Mouse (Mus musculus) forebrain, embryonic 16.5 days (tissue): Measurements from ENCODE around the gene Col25a1. TPM values are rescaled to one million over a fixed set of nuclear protein-coding genes. Genes with fewer than 3 reads are reported as not detected.

Experiments used
- ATAC-seq: fragments of 200-750 bp; cut with Nextera tagmentation; 2 replicates; pipeline ENCODE4 v1.8.0; 2017; ENCODE audit warnings: mild to moderate bottlenecking, moderate library complexity
- H3K27ac ChIP-seq: fragments of 300-500 bp; sonication (generic); 2 replicates; pipeline ENCODE4 v1.5.1; 2014; ENCODE audit warnings: low read length, control low read depth
- H3K27me3 ChIP-seq: fragments of 300-500 bp; sonication (generic); replicated peaks from 2 replicates; pipeline ENCODE4 v1.6.1; 2014; ENCODE audit warnings: low read length; ENCODE audit not compliant: control insufficient read depth, insufficient read depth
- H3K36me3 ChIP-seq: fragments of 300-500 bp; sonication (generic); 2 replicates; pipeline ENCODE4 v1.6.1; 2014; ENCODE audit not compliant: control insufficient read depth, insufficient read depth
- H3K4me1 ChIP-seq: fragments of 300-500 bp; sonication (generic); replicated peaks from 2 replicates; pipeline ENCODE4 v1.6.1; 2014; ENCODE audit warnings: low read length; ENCODE audit not compliant: control insufficient read depth, insufficient read depth
- H3K4me2 ChIP-seq: fragments of 300-500 bp; sonication (generic); 2 replicates; pipeline ENCODE4 v1.6.1; 2014; ENCODE audit warnings: mild to moderate bottlenecking, low read length, control low read depth
- H3K4me3 ChIP-seq: fragments of 300-500 bp; sonication (generic); replicated peaks from 2 replicates; pipeline ENCODE4 v1.5.1; 2014; ENCODE audit warnings: mild to moderate bottlenecking, low read length, control low read depth
- H3K9ac ChIP-seq: fragments of 300-500 bp; sonication (generic); replicated peaks from 2 replicates; pipeline ENCODE4 v1.6.1; 2014; ENCODE audit warnings: low read depth, low read length, control low read depth
- H3K9me3 ChIP-seq: fragments of 300-500 bp; sonication (generic); 2 replicates; pipeline ENCODE4 v1.6.1; 2016; ENCODE audit warnings: low read length; ENCODE audit not compliant: control insufficient read depth
- WGBS: fragments of 180-500 bp; shearing (Covaris S2); extraction: QIAGEN DNeasy Blood & Tissue Kit; methylation state at CpG from one replicate; pipeline ENCODE4 v1.1.7; 2014; 5-methylcytosine and 5-hydroxymethylcytosine counted together
- polyA plus RNA-seq: library from polyadenylated mRNA; unstranded; fragments of >200 nt; fragmentation: Nextera tagmentation; extraction: Ambion mirVana; gene quantifications from 2 replicates; pipeline ENCODE4 v1.2.1, GENCODE M21; 2015

Col25a1 gene
- polyA plus RNA-seq, 1 experiment from 2014 or later: 6.3 TPM

DNA sequence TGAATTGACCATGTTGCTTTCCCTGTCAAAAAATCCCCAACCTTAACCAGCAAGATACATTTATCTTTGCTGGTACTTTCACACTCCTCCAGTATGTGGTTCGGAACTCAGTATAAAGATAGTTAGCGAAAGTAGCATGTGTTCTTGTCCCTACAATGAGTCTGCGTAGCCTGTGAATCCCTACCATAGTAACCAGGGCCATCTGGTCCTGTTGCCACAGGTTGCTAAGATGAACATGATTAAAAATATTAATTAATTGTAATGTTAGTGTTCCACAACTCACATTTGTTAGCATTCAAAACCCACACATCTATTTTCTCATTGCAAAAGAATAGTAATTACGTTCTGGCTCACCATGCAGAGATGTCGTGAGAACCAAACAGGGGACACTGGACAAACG lies 434.3 kb downstream of the Col25a1 start:
- no peaks in the 10 kb centered on the region for H3K4me1 ChIP-seq
- no peak overlapping the region for H3K9ac ChIP-seq
- WGBS: 90% methylated on average over 6 of the region's 6 CpGs
- no peak for ATAC-seq
- H3K27me3 ChIP-seq: no peaks in the 10 kb centered on the region
- H3K4me2 ChIP-seq: no peak overlapping the region
- no peaks in the 10 kb centered on the region for H3K36me3 ChIP-seq
- H3K27ac ChIP-seq: no peak overlapping the region
- H3K4me3 ChIP-seq: no peak overlapping the region
- no peaks in the 10 kb centered on the region for H3K9me3 ChIP-seq

DNA sequence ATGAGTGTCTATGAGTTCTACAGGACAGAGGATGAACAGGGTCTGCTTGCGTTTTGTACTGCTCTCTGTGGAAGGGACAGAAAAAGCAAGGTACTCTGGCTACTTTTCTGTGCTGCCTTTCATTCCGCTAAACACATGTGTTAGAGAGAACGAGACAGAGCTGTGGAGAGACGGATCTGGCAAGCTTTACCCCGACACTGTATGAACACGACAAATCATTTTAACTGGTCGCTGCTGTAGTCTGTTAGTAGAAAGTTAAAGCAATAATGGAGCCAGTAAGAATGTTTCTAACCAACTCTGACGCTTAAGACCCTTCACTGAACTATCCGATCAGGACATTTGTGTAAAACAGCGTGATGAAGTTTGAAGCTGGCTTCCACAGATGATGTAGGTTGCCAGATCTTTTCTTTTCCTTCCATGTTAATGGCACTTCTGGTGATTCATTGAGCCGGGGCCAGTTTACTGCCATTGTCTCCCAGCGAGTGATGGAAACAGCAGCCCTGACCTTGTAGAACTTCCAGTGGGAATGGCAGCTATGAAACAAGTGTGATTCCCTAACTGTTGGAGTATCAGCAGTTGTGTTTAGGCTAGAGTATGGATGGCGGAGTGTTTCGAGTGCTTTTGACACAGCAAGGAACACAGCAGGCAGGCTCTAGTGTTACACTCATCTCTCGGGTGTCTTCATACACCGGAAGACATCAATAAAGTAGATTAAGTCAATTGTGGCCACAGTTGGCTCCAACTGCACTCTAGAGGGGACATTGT lies 437.2 kb downstream of the Col25a1 start:
- Histone ChIP-seq H3K4me2 (no peak overlapping the region), H3K4me1 (no peaks in the 10 kb centered on the region), H3K27me3 (no peaks in the 10 kb centered on the region), H3K27ac (no peak overlapping the region), H3K36me3 (no peaks in the 10 kb centered on the region), H3K4me3 (no peak overlapping the region), H3K9ac (no peak overlapping the region), H3K9me3 (no peaks in the 10 kb centered on the region)
- ATAC-seq: no peak
- WGBS: 77% methylated on average over 16 of the region's 16 CpGs

GRCm38 (mm10) chr3:130573243-130573642 lies 441.9 kb downstream of the Col25a1 start:
- 75% methylated on average over 5 of the region's 5 CpGs for WGBS
- Histone ChIP-seq H3K27ac (no peak overlapping the region), H3K9me3 (no peaks in the 10 kb centered on the region), H3K4me3 (no peak overlapping the region), H3K4me2 (no peak overlapping the region), H3K36me3 (no peaks in the 10 kb centered on the region), H3K9ac (no peak overlapping the region), H3K4me1 (no peaks in the 10 kb centered on the region), H3K27me3 (no peaks in the 10 kb centered on the region)
- ATAC-seq: no peak

- ATAC-seq: 0 out of 2 replicates have a peak, but pooled peaks have one; percentile 15
- Histone ChIP-seq H3K9ac (no peak overlapping the region), H3K27me3 (no peaks in the 10 kb centered on the region), H3K4me2 (no peak overlapping the region), H3K27ac (no peak overlapping the region), H3K9me3 (no peaks in the 10 kb centered on the region), H3K36me3 (no peaks in the 10 kb centered on the region), H3K4me1 (no peaks in the 10 kb centered on the region), H3K4me3 (no peak overlapping the region)
- 27% methylated on average over 5 of the region's 5 CpGs for WGBS
Observed at GRCm38 (mm10) chr3:130574652-130575051, 443.4 kb downstream of the Col25a1 start.

GRCm38 (mm10) chr3:130576683-130577082 lies 445.4 kb downstream of the Col25a1 start:
- WGBS: 69% methylated on average over 6 of the region's 6 CpGs
- ATAC-seq: no peak

DNA sequence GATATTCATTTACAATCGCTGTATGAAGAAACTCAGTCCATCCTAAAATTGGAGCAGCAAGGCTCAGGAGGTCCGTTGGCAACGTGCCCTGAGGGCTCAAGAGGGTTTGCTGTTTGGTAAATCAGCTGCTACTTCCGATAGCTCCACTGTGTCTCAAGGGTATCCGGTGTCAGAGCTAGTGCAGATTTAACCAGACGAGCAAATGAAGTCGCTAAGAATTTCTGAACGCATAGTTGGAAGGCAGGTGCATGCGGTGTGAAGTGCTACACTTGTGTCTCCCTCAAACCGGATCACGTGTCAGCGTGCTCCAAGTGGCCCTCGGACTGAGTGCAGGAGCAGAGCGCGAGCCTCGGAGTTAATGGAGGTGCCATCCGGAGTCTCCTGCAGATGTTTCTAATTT lies 448.2 kb downstream of the Col25a1 start:
- Histone ChIP-seq H3K4me1 (no peaks in the 10 kb centered on the region), H3K4me3 (no peak overlapping the region), H3K36me3 (no peaks in the 10 kb centered on the region), H3K9ac (no peak overlapping the region), H3K27me3 (no peaks in the 10 kb centered on the region), H3K4me2 (no peak overlapping the region), H3K9me3 (no peaks in the 10 kb centered on the region), H3K27ac (no peak overlapping the region)
- no peak for ATAC-seq
- WGBS: 71% methylated on average over 17 of the region's 17 CpGs

More at GRCm38 (mm10) chr3:130576683-130577082, 445.4 kb downstream of the Col25a1 start:
- no peaks in the 10 kb centered on the region for H3K4me1 ChIP-seq
- no peak overlapping the region for H3K9ac ChIP-seq
- H3K4me3 ChIP-seq: no peak overlapping the region
- H3K4me2 ChIP-seq: no peak overlapping the region
- H3K27me3 ChIP-seq: no peaks in the 10 kb centered on the region
- H3K9me3 ChIP-seq: no peaks in the 10 kb centered on the region
- H3K36me3 ChIP-seq: no peaks in the 10 kb centered on the region
- H3K27ac ChIP-seq: no peak overlapping the region

GRCm38 (mm10) chr3:130581577-130581976 lies 450.3 kb downstream of the Col25a1 start:
- Histone ChIP-seq H3K27me3 (no peaks in the 10 kb centered on the region), H3K36me3 (no peaks in the 10 kb centered on the region), H3K9ac (no peak overlapping the region), H3K27ac (no peak overlapping the region), H3K4me3 (no peak overlapping the region), H3K4me2 (no peak overlapping the region), H3K4me1 (no peaks in the 10 kb centered on the region), H3K9me3 (no peaks in the 10 kb centered on the region)
- no peak for ATAC-seq
- WGBS: 80% methylated on average over 2 of the region's 2 CpGs

DNA sequence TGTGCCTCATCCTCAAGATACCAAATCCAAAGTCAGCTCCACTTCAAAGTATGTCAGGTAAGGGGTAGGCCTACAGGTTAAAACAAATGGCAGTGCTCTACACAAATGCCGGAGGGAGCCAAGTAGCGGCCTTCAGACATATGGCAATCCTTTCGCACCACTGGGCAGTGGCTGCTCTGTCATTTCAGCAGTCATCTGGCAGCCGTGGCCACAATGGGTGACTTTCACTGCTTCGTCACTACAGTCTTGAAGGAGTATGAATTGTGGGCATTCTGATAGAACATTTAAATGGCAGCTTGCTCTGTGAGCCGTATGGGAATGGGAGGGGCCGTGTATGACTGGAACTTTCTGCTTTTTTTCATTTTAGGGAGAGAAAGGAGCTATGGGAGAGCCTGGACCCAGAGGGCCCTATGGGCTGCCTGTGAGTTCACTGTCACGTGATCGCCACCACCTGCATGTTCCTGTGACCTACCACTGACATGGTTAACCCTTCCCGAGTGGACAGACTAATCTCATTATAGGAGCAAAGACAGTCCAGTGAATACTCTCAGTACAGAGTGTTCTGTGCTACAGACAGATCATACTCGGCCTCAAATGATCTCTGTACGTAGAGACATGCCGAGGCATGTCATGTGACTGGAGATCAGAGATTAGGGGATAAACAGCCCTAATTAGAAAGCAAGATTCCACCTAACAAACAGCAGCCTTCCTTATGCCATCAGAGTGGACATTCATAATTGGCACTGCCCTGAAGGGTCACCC lies 451.8 kb downstream of the Col25a1 start:
- Histone ChIP-seq H3K27ac (no peak overlapping the region), H3K4me1 (no peaks in the 10 kb centered on the region), H3K9me3 (no peaks in the 10 kb centered on the region), H3K36me3 (no peaks in the 10 kb centered on the region), H3K27me3 (no peaks in the 10 kb centered on the region), H3K4me3 (no peak overlapping the region), H3K9ac (no peak overlapping the region), H3K4me2 (no peak overlapping the region)
- no peak for ATAC-seq
- WGBS: 75% methylated on average over 13 of the region's 13 CpGs

DNA sequence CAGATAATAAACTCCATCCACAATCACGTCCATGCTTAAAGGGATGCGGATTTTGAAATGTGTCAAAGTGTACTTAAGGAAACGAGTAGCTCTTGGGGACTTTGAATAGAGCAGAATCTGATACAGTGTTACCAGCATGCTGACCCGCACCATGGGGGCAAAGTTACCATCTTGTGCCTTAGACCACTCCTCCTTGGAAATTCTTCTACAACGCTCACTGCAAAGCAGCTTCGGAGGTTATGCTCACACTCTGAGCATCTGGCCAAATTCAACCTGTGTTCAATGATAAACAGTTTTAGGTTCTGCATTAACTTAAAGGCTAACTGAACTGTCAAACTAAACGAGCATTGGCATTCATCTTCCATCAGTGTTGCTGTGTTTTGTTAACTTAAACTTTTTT lies 452.7 kb downstream of the Col25a1 start:
- Histone ChIP-seq H3K9ac (no peak overlapping the region), H3K4me3 (no peak overlapping the region), H3K27me3 (no peaks in the 10 kb centered on the region), H3K4me2 (no peak overlapping the region), H3K27ac (no peak overlapping the region), H3K4me1 (no peaks in the 10 kb centered on the region), H3K9me3 (no peaks in the 10 kb centered on the region), H3K36me3 (no peaks in the 10 kb centered on the region)
- 68% methylated on average over 7 of the region's 7 CpGs for WGBS
- no peak for ATAC-seq
